Mouse (Mus musculus) hindbrain, embryonic 14.5 days (tissue): ENCODE measurements around the gene 4930590J08Rik. TPM values are rescaled to one million over a fixed set of nuclear protein-coding genes. Genes with fewer than 3 reads are reported as not detected.

ENCODE experiments used
- ATAC-seq: fragments of 200-750 bp; cut with Nextera tagmentation; 2 replicates; pipeline ENCODE4 v1.8.0; 2017; ENCODE audit warnings: moderate number of reproducible peaks, mild to moderate bottlenecking, moderate TSS enrichment, moderate library complexity; ENCODE audit not compliant: low FRiP score
- DNase-seq: peaks from one replicate; pipeline ENCODE4 v3.0.0-alpha.2; 2015; ENCODE audit warnings: low spot score
- H3K27ac ChIP-seq: fragments of 300-500 bp; sonication (generic); 2 replicates; pipeline ENCODE4 v1.5.1; 2014; ENCODE audit warnings: mild to moderate bottlenecking, moderate library complexity
- H3K27me3 ChIP-seq: fragments of 300-500 bp; sonication (generic); 2 replicates; pipeline ENCODE4 v1.6.1; 2014; ENCODE audit warnings: mild to moderate bottlenecking, low read length, mixed read lengths; ENCODE audit not compliant: control insufficient read depth, insufficient read depth
- H3K36me3 ChIP-seq: fragments of 300-500 bp; sonication (generic); replicated peaks from 2 replicates; pipeline ENCODE4 v1.6.1; 2014; ENCODE audit not compliant: control insufficient read depth, insufficient read depth
- H3K4me1 ChIP-seq: fragments of 300-500 bp; sonication (generic); replicated peaks from 2 replicates; pipeline ENCODE4 v1.6.1; 2014; ENCODE audit warnings: antibody characterized with exemption, low read length, mixed read lengths; ENCODE audit not compliant: control insufficient read depth, insufficient read depth
- H3K4me2 ChIP-seq: fragments of 300-500 bp; sonication (generic); replicated peaks from 2 replicates; pipeline ENCODE4 v1.6.1; 2014; ENCODE audit warnings: mild to moderate bottlenecking, moderate library complexity
- H3K4me3 ChIP-seq: fragments of 300-500 bp; sonication (generic); replicated peaks from 2 replicates; pipeline ENCODE4 v1.5.1; 2014; ENCODE audit warnings: mild to moderate bottlenecking, low read length
- H3K9ac ChIP-seq: fragments of 300-500 bp; sonication (generic); 2 replicates; pipeline ENCODE4 v1.6.1; 2014
- H3K9me3 ChIP-seq: fragments of 300-500 bp; sonication (generic); 2 replicates; pipeline ENCODE4 v1.6.1; 2016; ENCODE audit warnings: low read length; ENCODE audit not compliant: control insufficient read depth
- WGBS: fragments of 180-500 bp; shearing (Covaris S2); extraction: QIAGEN DNeasy Blood & Tissue Kit; methylation state at CpG from one replicate; pipeline ENCODE4 v1.1.7; 2014; 5-methylcytosine and 5-hydroxymethylcytosine counted together
- polyA plus RNA-seq: library from polyadenylated mRNA; unstranded; fragments of >200 nt; fragmentation: Nextera tagmentation; extraction: Ambion mirVana; gene quantifications from 2 replicates; pipeline ENCODE4 v1.2.1, GENCODE M21; 2014

The 4930590J08Rik gene
- polyA plus RNA-seq, 1 experiment from 2014 or later: 1.4 TPM

DNA sequence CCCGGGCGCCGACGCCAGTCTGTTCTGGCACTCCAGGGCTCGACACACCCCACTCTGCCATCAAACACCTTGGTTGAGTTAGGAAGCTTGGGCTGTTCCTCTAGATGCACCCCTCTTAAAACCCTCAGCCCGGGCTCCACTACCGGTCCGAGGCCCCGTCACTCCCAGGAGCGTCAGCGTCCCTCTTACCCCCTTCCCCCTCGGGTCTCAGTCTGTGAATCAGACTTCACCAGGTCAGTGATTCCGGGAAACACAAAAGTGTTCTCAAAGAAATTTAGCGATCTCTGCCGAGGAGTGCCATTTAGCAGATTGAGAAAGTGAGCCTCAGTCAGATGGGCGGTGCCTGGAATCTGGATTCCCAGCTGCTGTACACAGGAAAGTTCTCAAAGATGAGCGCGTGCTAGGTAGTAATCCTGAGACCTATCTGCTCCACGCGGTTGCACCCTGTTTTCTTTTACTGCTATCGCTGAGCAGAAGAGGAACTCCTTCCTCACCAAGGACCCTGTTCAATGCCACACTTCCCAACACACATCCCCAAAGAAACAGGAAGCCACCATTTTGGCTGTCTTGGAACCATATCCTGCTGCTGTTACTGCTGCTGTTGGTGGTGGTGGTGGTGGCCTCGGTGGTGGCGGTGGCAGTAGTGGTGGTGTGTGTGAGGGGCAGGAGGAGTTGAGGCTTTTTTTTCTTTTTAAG lies 76.8 kb downstream of the 4930590J08Rik start:
- peaks cover 11% of the 10 kb centered on the region for H3K27me3 ChIP-seq
- H3K9me3 ChIP-seq: no peaks in the 10 kb centered on the region
- H3K9ac ChIP-seq: peak overlapping the region; percentile 64
- no peak for DNase-seq
- no peak for ATAC-seq
- H3K4me2 ChIP-seq: peak overlapping the region; percentile 79
- H3K4me1 ChIP-seq: peaks cover 15% of the 10 kb centered on the region; the same call in 1 of the 2 replicates
- peak overlapping the region; percentile 34; the same call in 1 of the 2 replicates for H3K27ac ChIP-seq
- no peaks in the 10 kb centered on the region for H3K36me3 ChIP-seq
- H3K4me3 ChIP-seq: peak overlapping the region; percentile 48
- WGBS: 13% methylated on average over 23 of the region's 23 CpGs

DNA sequence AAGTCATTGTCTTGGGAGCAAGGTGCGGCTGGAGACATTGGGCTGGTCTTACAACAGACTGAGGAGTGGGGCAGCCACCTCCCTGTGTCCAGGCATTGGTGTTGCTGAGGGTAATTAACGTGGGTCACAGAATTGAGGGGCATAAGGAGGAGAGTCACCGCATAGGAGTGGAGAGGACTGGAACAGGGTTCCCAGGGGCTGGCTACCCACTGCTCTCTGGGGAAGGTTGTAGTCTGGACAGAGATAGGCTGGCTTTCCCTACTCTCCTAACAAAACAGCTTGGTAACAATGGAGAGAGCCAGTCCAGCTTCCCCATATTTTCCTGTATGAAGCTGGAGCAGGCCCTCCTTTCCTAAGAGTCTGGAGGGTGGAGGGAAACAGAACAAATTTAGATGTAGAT lies 77.4 kb downstream of the 4930590J08Rik start:
- Histone ChIP-seq H3K9ac (no peak overlapping the region; the same call in 1 of the 2 replicates), H3K4me3 (peak overlapping the region; percentile 48), H3K27me3 (peaks cover 11% of the 10 kb centered on the region), H3K27ac (no peak overlapping the region), H3K36me3 (no peaks in the 10 kb centered on the region), H3K4me1 (peaks cover 15% of the 10 kb centered on the region; the same call in 1 of the 2 replicates), H3K4me2 (peak overlapping the region; percentile 79), H3K9me3 (no peaks in the 10 kb centered on the region)
- WGBS: 53% methylated on average over 3 of the region's 3 CpGs
- DNase-seq (no peak), ATAC-seq (no peak)

DNA sequence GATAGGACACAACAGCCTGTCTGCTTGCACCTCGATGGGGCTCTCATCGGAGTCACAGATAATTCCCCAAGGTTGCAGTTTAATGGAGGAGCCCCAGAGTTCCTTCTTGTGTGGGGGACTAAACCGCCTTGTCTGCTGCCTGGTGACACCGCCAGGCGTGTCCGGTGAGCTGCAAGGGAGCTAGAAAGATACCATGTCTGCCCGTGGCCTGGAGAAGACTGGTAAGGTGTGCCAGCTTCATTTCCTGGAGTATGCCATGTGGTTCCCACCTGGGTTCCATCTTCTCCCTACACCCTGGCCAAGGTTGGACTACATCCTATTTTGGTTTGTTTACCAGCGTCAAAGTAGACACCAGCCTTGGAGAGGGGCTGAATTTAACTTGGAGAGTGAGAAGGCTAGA lies 87.5 kb downstream of the 4930590J08Rik start:
- Histone ChIP-seq H3K4me2 (no peak overlapping the region), H3K27me3 (no peaks in the 10 kb centered on the region), H3K4me1 (no peaks in the 10 kb centered on the region), H3K9ac (no peak overlapping the region), H3K36me3 (no peaks in the 10 kb centered on the region; the same call in 1 of the 2 replicates), H3K9me3 (no peaks in the 10 kb centered on the region), H3K27ac (no peak overlapping the region), H3K4me3 (no peak overlapping the region)
- WGBS: 89% methylated on average over 8 of the region's 8 CpGs
- no peak for ATAC-seq
- DNase-seq: no peak

DNA sequence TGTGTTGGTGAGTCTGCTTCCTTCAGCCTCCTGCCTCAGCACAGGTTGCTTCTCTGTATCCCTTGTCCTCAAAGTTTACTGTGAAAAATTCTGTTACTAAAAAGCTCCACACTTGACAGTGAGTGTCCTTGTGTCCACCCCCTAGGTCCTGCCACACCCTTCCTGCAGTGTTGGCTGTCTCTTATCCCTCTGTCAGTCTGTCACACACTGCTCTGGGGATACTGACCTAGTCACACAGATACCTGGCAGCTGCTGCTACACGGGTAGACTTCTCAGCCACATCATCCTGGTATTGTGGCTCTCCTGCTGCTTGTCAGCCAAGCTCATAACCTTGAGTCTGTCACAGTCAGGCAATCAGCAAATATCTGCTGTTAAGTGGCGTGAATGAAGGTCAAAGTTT lies 90.2 kb downstream of the 4930590J08Rik start:
- H3K27ac ChIP-seq: no peak overlapping the region
- no peak overlapping the region for H3K4me3 ChIP-seq
- peaks cover 18% of the 10 kb centered on the region; the same call in 1 of the 2 replicates for H3K4me1 ChIP-seq
- ATAC-seq (no peak), DNase-seq (no peak)
- H3K36me3 ChIP-seq: no peaks in the 10 kb centered on the region; the same call in 1 of the 2 replicates
- no peak overlapping the region for H3K4me2 ChIP-seq
- H3K9ac ChIP-seq: no peak overlapping the region
- no peaks in the 10 kb centered on the region for H3K27me3 ChIP-seq
- WGBS: 82% methylated on average over 2 of the region's 2 CpGs
- no peaks in the 10 kb centered on the region for H3K9me3 ChIP-seq

DNA sequence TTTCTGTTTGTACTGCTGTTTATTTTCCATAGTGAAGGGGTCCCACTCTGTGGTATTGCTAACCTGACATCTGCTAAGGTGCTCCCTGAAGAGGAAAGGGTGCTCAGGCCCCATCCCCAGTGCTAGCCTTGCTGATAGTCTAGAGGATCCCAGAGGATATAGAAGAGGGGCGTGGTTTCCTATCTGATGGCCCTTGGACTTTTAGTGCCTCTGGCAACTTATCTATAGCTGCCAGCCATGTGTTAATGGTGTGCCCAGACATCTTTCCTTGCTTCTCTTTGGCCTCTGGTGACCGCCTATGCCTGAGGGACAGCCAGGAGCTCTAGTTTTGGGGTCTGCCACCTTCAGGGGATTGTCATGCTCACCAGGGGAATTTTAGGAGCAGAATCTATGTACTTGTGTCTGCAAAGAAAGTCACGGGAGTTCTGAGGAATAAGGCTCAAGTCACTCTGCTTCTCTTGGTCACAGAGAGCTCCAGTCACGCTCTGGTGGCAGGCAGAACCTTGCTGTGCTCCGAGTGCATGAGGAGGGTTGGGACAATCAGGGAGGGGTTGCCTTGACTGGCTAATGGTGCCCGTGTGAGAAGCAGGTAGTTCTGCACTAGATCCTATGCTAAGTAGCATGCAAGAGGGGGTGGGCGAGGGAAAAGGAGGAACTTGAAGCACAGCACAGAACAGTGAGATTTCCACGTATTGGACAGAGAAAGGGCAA lies 91.3 kb downstream of the 4930590J08Rik start:
- Histone ChIP-seq H3K27me3 (no peaks in the 10 kb centered on the region), H3K4me1 (peaks cover 18% of the 10 kb centered on the region; the same call in 1 of the 2 replicates), H3K36me3 (no peaks in the 10 kb centered on the region; the same call in 1 of the 2 replicates), H3K4me3 (no peak overlapping the region), H3K9me3 (no peaks in the 10 kb centered on the region), H3K4me2 (no peak overlapping the region), H3K27ac (no peak overlapping the region), H3K9ac (no peak overlapping the region)
- ATAC-seq (no peak), DNase-seq (no peak)
- WGBS: 67% methylated on average over 8 of the region's 8 CpGs

DNA sequence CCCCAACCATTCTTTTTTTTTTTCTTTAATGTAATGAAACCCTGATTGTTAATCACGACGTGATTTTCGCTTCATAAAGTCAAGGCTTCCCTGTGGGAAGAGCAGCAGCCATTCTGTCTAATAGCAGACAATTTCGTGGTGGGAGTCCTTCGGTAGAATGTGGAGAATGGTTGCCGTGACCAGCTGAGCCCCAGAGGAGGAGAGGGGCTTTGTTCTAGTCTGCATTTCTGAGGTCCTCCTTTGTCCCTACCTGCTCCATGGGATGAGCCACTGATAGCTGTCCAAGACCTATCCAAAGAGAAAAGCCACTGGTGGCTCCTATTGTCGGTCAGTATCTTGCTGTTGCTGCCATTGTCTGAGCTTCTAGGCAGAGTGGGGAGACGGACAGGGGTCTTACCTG lies 93.5 kb downstream of the 4930590J08Rik start:
- Histone ChIP-seq H3K4me2 (peak overlapping the region; percentile 43), H3K4me3 (no peak overlapping the region; the same call in 1 of the 2 replicates), H3K4me1 (peaks cover 18% of the 10 kb centered on the region; the same call in 1 of the 2 replicates), H3K27ac (peak overlapping the region; percentile 89), H3K9ac (peak overlapping the region; percentile 34), H3K9me3 (no peaks in the 10 kb centered on the region), H3K27me3 (no peaks in the 10 kb centered on the region), H3K36me3 (no peaks in the 10 kb centered on the region)
- peak; percentile 25; the same call in 1 of the 2 replicates for ATAC-seq
- DNase-seq: peak; percentile 41
- 35% methylated on average over 8 of the region's 8 CpGs for WGBS

Other genes with a start within 250 kb of the 4930590J08Rik start
- 91.6 and 98.5 TPM in 2 replicates for gene Slc6a6, start 218.8 kb upstream of the 4930590J08Rik start, polyA plus RNA-seq
- gene Grip2, start 75.6 kb upstream of the 4930590J08Rik start, polyA plus RNA-seq: 8.3 and 8.6 TPM in 2 replicates
- gene Ccdc174, start 24.8 kb upstream of the 4930590J08Rik start, polyA plus RNA-seq: 32.4 and 37.7 TPM in 2 replicates
- gene Fgd5, start 76.1 kb downstream of the 4930590J08Rik start, polyA plus RNA-seq: 14.5 and 16.8 TPM in 2 replicates
- 26.9 and 34.9 TPM in 2 replicates for gene Nr2c2, start 188.6 kb downstream of the 4930590J08Rik start, polyA plus RNA-seq